Mouse (Mus musculus) heart, postnatal 0 days (tissue): ENCODE measurements around the gene Psmd9.

Experiments used
- CTCF ChIP-seq: IDR thresholded peaks from 2 replicates; pipeline ENCODE4 v1.5.1; 2016; ENCODE audit warnings: antibody characterized with exemption, control low read depth, low read depth
- EP300 ChIP-seq: IDR thresholded peaks from 2 replicates; pipeline ENCODE4 v1.6.1; 2016; ENCODE audit warnings: antibody characterized with exemption, low read depth

- no peak for TF ChIP-seq CTCF
- TF ChIP-seq EP300, result no peak
Observed at GRCm38 (mm10) chr5:123196746-123197145, 27.5 kb downstream of the Psmd9 start.
